8 mouse cellular contexts compared by ENCODE assay signal in genomic region chr15:89378831-89379401, GRCm38 (mm10). TPM values are rescaled to one million over a fixed set of nuclear protein-coding genes. Genes with fewer than 3 reads are reported as not detected.
DNase-seq lines count a peak whose midpoint lies in the region; ATAC-seq lines count a peak whose summit lies in the region.

Odf3b (minus strand) TSS chr15:89379282.

- peaks cover 19% of the 10 kb centered on the region for H3K4me1 ChIP-seq in heart, embryonic 16.5 days (ENCODE audit: control insufficient read depth, insufficient read depth, low read length)
- peaks cover 43% of the 10 kb centered on the region for H3K4me1 ChIP-seq in megakaryocyte, embryonic 14.5 days

- H3K9me3 ChIP-seq in heart, embryonic 16.5 days (replicated peaks; ENCODE audit: control insufficient read depth, low read length) = no peaks in the 10 kb centered on the region
- H3K9me3 ChIP-seq in megakaryocyte, embryonic 14.5 days = no peaks in the 10 kb centered on the region

- H3K27me3 ChIP-seq in heart, embryonic 16.5 days (ENCODE audit: control insufficient read depth, insufficient read depth, low read length) = peaks cover 35% of the 10 kb centered on the region
- H3K27me3 ChIP-seq in megakaryocyte, embryonic 14.5 days (replicated peaks) = peaks cover 37% of the 10 kb centered on the region

- under 1% methylated on average over 28 of the region's 33 CpGs for WGBS in heart, embryonic 16.5 days

- H3K27ac ChIP-seq in heart, embryonic 16.5 days (ENCODE audit: low read length) = no peak within 1 kb of the TSS

- no peaks in the 10 kb centered on the region for H3K36me3 ChIP-seq in heart, embryonic 16.5 days (ENCODE audit: control insufficient read depth, insufficient read depth)
- no peaks in the 10 kb centered on the region for H3K36me3 ChIP-seq in megakaryocyte, embryonic 14.5 days (replicated peaks; ENCODE audit: low read length)

- DNase-seq in adrenal gland, postnatal 14 days = peak; percentile 57
- DNase-seq in adrenal gland, adult 2 months = no peak
- peak; percentile 52 for DNase-seq in embryo, embryonic 11 days
- peak; percentile 53 for DNase-seq in kidney, postnatal 14 days
- peak; percentile 63 for DNase-seq in thymus, postnatal 25 days
- DNase-seq in layer of hippocampus, adult 9-10 months (ENCODE audit: low spot score) = no peak

- peak within 1 kb of the TSS; percentile 57 for H3K4me3 ChIP-seq in heart, embryonic 16.5 days (ENCODE audit: low read length)
- H3K4me3 ChIP-seq in megakaryocyte, embryonic 14.5 days (replicated peaks) = peak within 1 kb of the TSS; percentile 90

- ATAC-seq in heart, embryonic 16.5 days (replicated peaks; ENCODE audit: extremely low read depth, insufficient read depth, low FRiP score) = 0 out of 2 replicates have a peak, but pooled peaks have one; percentile 39

- H3K9ac ChIP-seq in heart, embryonic 16.5 days (ENCODE audit: low read length) = peak within 1 kb of the TSS; percentile 62

- peak within 1 kb of the TSS; percentile 84 for H3K4me2 ChIP-seq in heart, embryonic 16.5 days (ENCODE audit: low read depth, low read length)

RNA-seq across cellular contexts. Expression of gene Odf3b, which starts in this region (rescaled TPM):
- 0.53 and 1.5 TPM in 2 replicates for total RNA-seq in adrenal gland, postnatal 14 days (2021)
- under 1 TPM in 1 of 2 experiments, not detected in 1; 0.52 TPM for total RNA-seq in adrenal gland, adult 2 months (2021)
- polyA plus RNA-seq in adrenal gland, adult 2 months (2012; rRNA removed) = 2.0 TPM in 2 replicates
- polyA plus RNA-seq in heart, embryonic 16.5 days (2015; fragmentation: Nextera tagmentation; extraction: Ambion mirVana) = 1.8 and 1.9 TPM in 2 replicates
- 16.5 and 19.6 TPM in 2 replicates for polyA plus RNA-seq in megakaryocyte, embryonic 14.5 days (2012; ENCODE audit: insufficient read depth, low replicate concordance)

Comparison
In these comparisons a context has a peak if more than half of its experiments do, and no peak if none do; other contexts are left out.
1. DNase-seq: peak in adrenal gland, postnatal 14 days (single experiment), embryo, embryonic 11 days (single experiment), kidney, postnatal 14 days (single experiment) and thymus, postnatal 25 days (single experiment); none in adrenal gland, adult 2 months (single experiment) and layer of hippocampus, adult 9-10 months (single experiment).